In the genomic region with DNA sequence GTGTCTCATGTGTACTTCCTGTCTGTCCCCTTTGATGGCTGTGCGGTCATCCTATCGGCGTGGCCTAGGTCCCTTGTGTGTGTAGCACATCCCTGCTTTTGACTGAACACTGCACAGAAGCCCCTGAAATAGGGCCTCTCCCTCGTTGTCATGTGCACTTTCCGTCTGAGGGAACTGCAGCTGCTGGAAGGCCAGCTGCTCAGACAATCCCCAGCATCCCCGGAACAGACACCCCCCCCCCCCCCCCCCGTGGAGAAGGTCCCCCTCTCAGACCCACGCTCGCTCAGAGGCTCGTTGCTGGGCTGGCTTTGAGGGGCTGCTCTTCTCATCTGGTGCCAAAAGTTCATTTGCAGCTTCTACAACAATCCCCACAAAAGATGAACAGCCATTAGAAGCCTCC, we compare ENCODE assay signal across 14 mouse cellular contexts. TPM values are rescaled to one million over a fixed set of nuclear protein-coding genes. Genes with fewer than 3 reads are reported as not detected.
DNase-seq lines count a peak whose midpoint lies in the region; ATAC-seq and TF ChIP-seq lines count a peak whose summit lies in the region.
"Had no signal": no experiment of that assay in that cellular context is flagged by ENCODE, and none has a peak within 500 bp of the region (broad histone marks: within the 10 kb centered on the region; RNA-seq: fewer than 3 reads in every experiment).

No protein-coding gene starts in this region.

- H3K4me2 ChIP-seq in kidney, postnatal 0 days (ENCODE audit: low read length): no peak overlapping the region
- no peak overlapping the region for H3K4me2 ChIP-seq in hindbrain, embryonic 13.5 days
- no peak overlapping the region for H3K4me2 ChIP-seq in midbrain, embryonic 14.5 days (ENCODE audit: low read length)

- peak; percentile 22 for DNase-seq in kidney, postnatal 0 days (ENCODE audit: low spot score)
- no peak for DNase-seq in kidney, adult 8-10 months
- peak; percentile 52 for DNase-seq in midbrain, embryonic 14.5 days
- no peak for DNase-seq in thymus, postnatal 25 days
- no peak for DNase-seq in lung, adult 18-20 months
- DNase-seq in cerebellum, adult 18-20 months: no peak
- no peak for DNase-seq in cerebellum, adult 11-12 months
- DNase-seq: adrenal gland, postnatal 25 days; B cell, adult 2 months; cerebellum, adult 9-11 months; right cerebral cortex, postnatal 4 days had no signal

- 30% methylated on average over 10 of the region's 10 CpGs for WGBS in kidney, postnatal 0 days
- WGBS in hindbrain, embryonic 13.5 days: 4% methylated on average over 10 of the region's 10 CpGs
- WGBS in midbrain, embryonic 14.5 days: 3% methylated on average over 10 of the region's 10 CpGs

- no peak overlapping the region for H3K4me3 ChIP-seq in kidney, postnatal 0 days (replicated peaks; ENCODE audit: low read depth, low read length)
- no peak overlapping the region for H3K4me3 ChIP-seq in hindbrain, embryonic 13.5 days
- H3K4me3 ChIP-seq in midbrain, embryonic 14.5 days (replicated peaks; ENCODE audit: low read depth, low read length): no peak overlapping the region
- H3K4me3 ChIP-seq: layer of hippocampus, adult 2 months had no signal

- H3K9me3 ChIP-seq in kidney, postnatal 0 days (replicated peaks; ENCODE audit: low read length): no peaks in the 10 kb centered on the region
- no peaks in the 10 kb centered on the region for H3K9me3 ChIP-seq in hindbrain, embryonic 13.5 days
- H3K9me3 ChIP-seq in midbrain, embryonic 14.5 days (ENCODE audit: control insufficient read depth, low read length): no peaks in the 10 kb centered on the region

- no peaks in the 10 kb centered on the region for H3K27me3 ChIP-seq in kidney, postnatal 0 days (ENCODE audit: insufficient read depth, low read length)
- peaks cover 12% of the 10 kb centered on the region; the same call in 1 of the 2 replicates for H3K27me3 ChIP-seq in hindbrain, embryonic 13.5 days
- H3K27me3 ChIP-seq in midbrain, embryonic 14.5 days (ENCODE audit: control insufficient read depth, insufficient read depth, low read length): no peaks in the 10 kb centered on the region

- H3K9ac ChIP-seq in kidney, postnatal 0 days (ENCODE audit: low read depth, low read length): no peak overlapping the region
- no peak overlapping the region for H3K9ac ChIP-seq in hindbrain, embryonic 13.5 days
- H3K9ac ChIP-seq in midbrain, embryonic 14.5 days (replicated peaks; ENCODE audit: low read length): no peak overlapping the region

- no peak for TF ChIP-seq CTCF in kidney, postnatal 0 days (IDR thresholded peaks at IDR 0.05; ENCODE audit: low read depth)

- no peaks in the 10 kb centered on the region for H3K4me1 ChIP-seq in kidney, postnatal 0 days (replicated peaks; ENCODE audit: insufficient read depth, low read length)
- peaks cover 35% of the 10 kb centered on the region for H3K4me1 ChIP-seq in hindbrain, embryonic 13.5 days (replicated peaks)
- 0 out of 2 replicates have a peak, but pooled peaks cover 6% of the 10 kb centered on the region for H3K4me1 ChIP-seq in midbrain, embryonic 14.5 days (ENCODE audit: control insufficient read depth, insufficient read depth, low read length)

- no peak for ATAC-seq in kidney, postnatal 0 days (replicated peaks; ENCODE audit: low FRiP score, low read depth)
- ATAC-seq in hindbrain, embryonic 13.5 days (ENCODE audit: low FRiP score): peak; percentile 54; the same call in 1 of the 2 replicates
- ATAC-seq in midbrain, embryonic 14.5 days (ENCODE audit: low FRiP score, low TSS enrichment): no peak
- ATAC-seq: lung, postnatal 0 days had no signal

- H3K36me3 ChIP-seq in kidney, postnatal 0 days (ENCODE audit: insufficient read depth, low read length): no peaks in the 10 kb centered on the region
- H3K36me3 ChIP-seq in hindbrain, embryonic 13.5 days: no peaks in the 10 kb centered on the region
- no peaks in the 10 kb centered on the region for H3K36me3 ChIP-seq in midbrain, embryonic 14.5 days (ENCODE audit: control insufficient read depth, insufficient read depth, low read length)

- H3K27ac ChIP-seq in kidney, postnatal 0 days: no peak overlapping the region
- peak overlapping the region; percentile 40 for H3K27ac ChIP-seq in hindbrain, embryonic 13.5 days
- peak overlapping the region; percentile 33; the same call in 1 of the 2 replicates for H3K27ac ChIP-seq in midbrain, embryonic 14.5 days (replicated peaks; ENCODE audit: low read depth, low read length)
- H3K27ac ChIP-seq: layer of hippocampus, adult 2 months had no signal

RNA-seq across cellular contexts. Expression of a gene that starts 11.0 kb away (rescaled TPM):
- 0.96 and 1.2 TPM in 2 replicates for polyA plus RNA-seq in kidney, postnatal 0 days (2015; fragmentation: Nextera tagmentation; extraction: Ambion mirVana)
- 2.4 and 2.7 TPM in 2 replicates for polyA plus RNA-seq in hindbrain, embryonic 13.5 days (2015; fragmentation: Nextera tagmentation; extraction: Ambion mirVana)
- 5.4 and 5.7 TPM in 2 replicates for polyA plus RNA-seq in midbrain, embryonic 14.5 days (2014; fragmentation: Nextera tagmentation; extraction: Ambion mirVana)

Comparison
In these comparisons a context has a peak if more than half of its experiments do, and no peak if none do; other contexts are left out.
1. DNase-seq: peak in kidney, postnatal 0 days (single experiment) and midbrain, embryonic 14.5 days (single experiment); none in kidney, adult 8-10 months (0 of 2), thymus, postnatal 25 days (single experiment), lung, adult 18-20 months (0 of 2), cerebellum, adult 18-20 months (0 of 2) and cerebellum, adult 11-12 months (single experiment).